26 mouse cellular contexts compared by ENCODE assay signal in genomic region chr19:6405433-6405832, GRCm38 (mm10).
"Had no signal": no experiment of that assay in that cellular context is flagged by ENCODE, and none has a peak within 500 bp of the region (broad histone marks: within the 10 kb centered on the region; RNA-seq: fewer than 3 reads in every experiment).

No protein-coding gene starts in this region.

- H3K9ac ChIP-seq: embryonic facial prominence, embryonic 12.5 days; embryonic facial prominence, embryonic 13.5 days; embryonic facial prominence, embryonic 15.5 days; forebrain, embryonic 13.5 days; forebrain, embryonic 15.5 days; forebrain, postnatal 0 days had no signal

- H3K4me3 ChIP-seq: embryonic facial prominence, embryonic 10.5 days; embryonic facial prominence, embryonic 12.5 days; embryonic facial prominence, embryonic 13.5 days; embryonic facial prominence, embryonic 15.5 days; erythroblast, embryonic 14.5 days; forebrain, embryonic 10.5 days; forebrain, embryonic 12.5 days; forebrain, embryonic 13.5 days; forebrain, embryonic 15.5 days; gastrocnemius, adult 2 months; heart, adult 2 months had no signal

- H3K36me3 ChIP-seq: embryonic facial prominence, embryonic 10.5 days; embryonic facial prominence, embryonic 12.5 days; embryonic facial prominence, embryonic 13.5 days; embryonic facial prominence, embryonic 15.5 days; forebrain, embryonic 10.5 days; forebrain, embryonic 12.5 days; forebrain, embryonic 15.5 days had no signal

- H3K9me3 ChIP-seq: embryonic facial prominence, embryonic 10.5 days; embryonic facial prominence, embryonic 12.5 days; embryonic facial prominence, embryonic 13.5 days; embryonic facial prominence, embryonic 15.5 days; forebrain, embryonic 10.5 days; forebrain, embryonic 12.5 days; forebrain, embryonic 13.5 days; forebrain, embryonic 15.5 days had no signal

- DNase-seq: cerebellum, adult 9-10 months; cerebellum, adult 9-11 months; cerebellum, postnatal 10 days; cerebellum, postnatal 14 days; cerebellum, postnatal 25 days; cerebellum, postnatal 36 days; embryo, embryonic 11 days; forebrain, postnatal 0 days; gastrocnemius, adult 2 months; gastrocnemius, postnatal 10 days; gastrocnemius, postnatal 14 days; gastrocnemius, postnatal 25 days; gastrocnemius, postnatal 36 days; heart, adult 18-20 months; heart, adult 2 months had no signal

- H3K27ac ChIP-seq: embryonic facial prominence, embryonic 10.5 days; embryonic facial prominence, embryonic 12.5 days; embryonic facial prominence, embryonic 13.5 days; embryonic facial prominence, embryonic 15.5 days; forebrain, embryonic 10.5 days; forebrain, embryonic 12.5 days; forebrain, embryonic 13.5 days; forebrain, embryonic 15.5 days; gastrocnemius, adult 2 months; heart, adult 2 months had no signal

- ATAC-seq: forebrain, embryonic 13.5 days; forebrain, embryonic 14.5 days; forebrain, embryonic 15.5 days; forebrain, embryonic 16.5 days; forebrain, postnatal 0 days had no signal

- H3K4me2 ChIP-seq: embryonic facial prominence, embryonic 12.5 days; embryonic facial prominence, embryonic 13.5 days; embryonic facial prominence, embryonic 15.5 days; forebrain, embryonic 12.5 days; forebrain, embryonic 13.5 days; forebrain, embryonic 15.5 days had no signal
